Mouse (Mus musculus) adrenal gland, adult 2 months (tissue): ENCODE measurements around the gene Fbxw9. TPM values are rescaled to one million over a fixed set of nuclear protein-coding genes. Genes with fewer than 3 reads are reported as not detected.
"Not testable (repeated sequence)": the region's sequence is repeated elsewhere in the genome, so short reads cannot be mapped to it uniquely, and the experiment has no call there.

Experiments used
- DNase-seq: peaks from one replicate; pipeline ENCODE4 v3.0.0; 2021
- polyA plus RNA-seq: library from polyadenylated mRNA; depleted of rRNA; stranded (reverse); fragments of >200 nt; gene quantifications from 2 replicates; pipeline ENCODE4 v1.2.3, GENCODE M21; 2012
- total RNA-seq, 2 experiments: library from RNA; stranded (reverse); gene quantifications; 2 replicates each; pipeline ENCODE4 v1.2.3; 2021

Gene Fbxw9
- total and polyA plus RNA-seq, 3 experiments: 12.3 to 55.8 (median 13.5) TPM

- peak; percentile 95 for DNase-seq
Observed at GRCm38 (mm10) chr8:85036718-85037365, 23.0 kb upstream of the Fbxw9 start, which contains the start of gene Tnpo2. Gene Tnpo2, plus strand, starts transcription at chr8:85036915.

- peak; percentile 35 for DNase-seq
Observed at GRCm38 (mm10) chr8:85037366-85037680, 22.5 kb upstream of the Fbxw9 start.

GRCm38 (mm10) chr8:85037681-85038531 lies 21.9 kb upstream of the Fbxw9 start:
- DNase-seq: peak; percentile 76

GRCm38 (mm10) chr8:85043619-85044018 lies 16.2 kb upstream of the Fbxw9 start:
- no peak for DNase-seq

- DNase-seq: peak; percentile 56
Observed at GRCm38 (mm10) chr8:85057367-85057766, 2.5 kb upstream of the Fbxw9 start.

- DNase-seq: no peak
Observed at GRCm38 (mm10) chr8:85062603-85063002, 2.7 kb downstream of the Fbxw9 start.

- no peak for DNase-seq
Observed at GRCm38 (mm10) chr8:85065213-85065612, 5.4 kb downstream of the Fbxw9 start.

GRCm38 (mm10) chr8:85067155-85067554 lies 7.3 kb downstream of the Fbxw9 start:
- DNase-seq: no peak

GRCm38 (mm10) chr8:85067982-85068381 lies 8.1 kb downstream of the Fbxw9 start, which contains the start of gene Gm5741:
Gene Gm5741, minus strand, starts transcription at chr8:85067982.
- DNase-seq: no peak

- peak; percentile 53 for DNase-seq
Observed at GRCm38 (mm10) chr8:85071041-85071440, 11.2 kb downstream of the Fbxw9 start.

- peak; percentile 93 for DNase-seq
Observed at GRCm38 (mm10) chr8:85071514-85072281, 11.8 kb downstream of the Fbxw9 start, which contains the start of gene Dhps. Gene Dhps, plus strand, starts transcription at chr8:85071757.

GRCm38 (mm10) chr8:85072364-85072929 lies 12.6 kb downstream of the Fbxw9 start:
- no peak for DNase-seq

- DNase-seq: no peak
Observed at GRCm38 (mm10) chr8:85073041-85073612, 13.3 kb downstream of the Fbxw9 start.

- no peak for DNase-seq
Observed at GRCm38 (mm10) chr8:85074167-85074566, 14.3 kb downstream of the Fbxw9 start.

- DNase-seq: no peak
Observed at GRCm38 (mm10) chr8:85074617-85075016, 14.8 kb downstream of the Fbxw9 start.

- peak; percentile 54 for DNase-seq
Observed at GRCm38 (mm10) chr8:85076001-85076400, 16.1 kb downstream of the Fbxw9 start.

GRCm38 (mm10) chr8:85076993-85077392 lies 17.1 kb downstream of the Fbxw9 start:
- peak; percentile 81 for DNase-seq

- DNase-seq: no peak
Observed at GRCm38 (mm10) chr8:85080214-85080531, 20.3 kb downstream of the Fbxw9 start.

GRCm38 (mm10) chr8:85080532-85081215 lies 20.8 kb downstream of the Fbxw9 start, which contains the start of gene Wdr83os:
Gene Wdr83os, plus strand, starts transcription at chr8:85080740.
- DNase-seq: peak; percentile 69

GRCm38 (mm10) chr8:85081216-85081555 lies 21.3 kb downstream of the Fbxw9 start, which contains the start of gene Wdr83:
Gene Wdr83, minus strand, starts transcription at chr8:85081306.
- peak; percentile 62 for DNase-seq

GRCm38 (mm10) chr8:85082169-85082568 lies 22.3 kb downstream of the Fbxw9 start:
- DNase-seq: not testable (repeated sequence)
